Mouse (Mus musculus): ENCODE results near the gene Mllt6.
"Not testable (repeated sequence)": the region's sequence is repeated elsewhere in the genome, so short reads cannot be mapped to it uniquely, and the experiment has no call there.

Mllt6 gene

DNA sequence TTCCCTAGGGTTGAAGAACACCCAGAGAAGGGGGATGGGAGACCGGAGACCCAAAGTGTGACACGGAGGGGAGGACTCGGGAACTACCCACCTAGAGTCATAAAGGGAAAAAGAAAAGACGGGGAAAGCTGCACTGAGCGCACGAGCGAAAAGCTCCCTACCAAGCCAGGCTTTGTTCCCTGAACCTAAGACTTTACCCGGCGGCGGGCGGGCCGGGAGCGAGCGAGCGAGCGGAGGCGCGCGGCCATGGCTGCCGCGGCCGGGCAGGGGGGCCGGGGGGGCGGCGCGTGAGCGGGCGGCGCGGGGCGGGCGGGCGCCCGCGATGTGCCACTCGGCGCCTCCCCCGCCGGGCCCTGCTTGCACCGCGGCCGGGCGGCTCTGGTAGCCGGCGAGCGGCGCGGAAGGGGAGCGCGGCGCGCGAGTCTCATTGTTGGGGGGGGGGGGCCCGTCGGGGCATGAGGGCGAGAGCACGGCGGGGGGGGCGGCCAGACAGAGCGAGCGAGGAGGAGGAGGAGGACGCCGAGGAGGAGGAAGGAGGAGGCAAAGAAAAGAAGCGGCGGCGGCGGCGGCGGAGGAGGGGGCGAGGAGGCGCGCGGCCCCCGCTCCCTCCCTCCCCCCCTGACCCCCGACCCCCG lies at the start of gene Mllt6:
TSS of gene Mllt6 (plus strand) at position 522 of the 635 bp plus-strand sequence.
- peak; percentile 80 for DNase-seq (ENCODE audit: low read depth, low spot score)

DNA sequence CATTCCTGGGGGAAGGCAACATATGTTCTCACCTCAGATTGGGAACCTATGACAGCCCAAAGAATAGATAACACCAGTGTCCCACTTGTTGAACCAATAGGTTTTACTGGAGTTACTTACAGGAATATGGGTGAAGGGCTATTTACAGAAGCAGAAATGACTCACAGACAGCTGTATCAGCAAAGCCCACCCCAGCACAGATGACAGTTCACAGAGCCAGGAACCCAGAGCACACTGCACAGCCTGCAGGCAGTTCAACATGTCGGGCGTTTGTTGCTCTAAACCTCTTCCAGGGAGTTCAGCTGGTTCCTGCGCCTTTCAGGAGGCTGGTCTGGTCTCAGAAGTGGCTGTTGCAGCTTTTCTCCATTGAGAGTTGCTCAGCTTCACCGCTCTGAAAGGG lies 47.9 kb upstream of the Mllt6 start:
- no peak for DNase-seq (ENCODE audit: low read depth, low spot score)

DNA sequence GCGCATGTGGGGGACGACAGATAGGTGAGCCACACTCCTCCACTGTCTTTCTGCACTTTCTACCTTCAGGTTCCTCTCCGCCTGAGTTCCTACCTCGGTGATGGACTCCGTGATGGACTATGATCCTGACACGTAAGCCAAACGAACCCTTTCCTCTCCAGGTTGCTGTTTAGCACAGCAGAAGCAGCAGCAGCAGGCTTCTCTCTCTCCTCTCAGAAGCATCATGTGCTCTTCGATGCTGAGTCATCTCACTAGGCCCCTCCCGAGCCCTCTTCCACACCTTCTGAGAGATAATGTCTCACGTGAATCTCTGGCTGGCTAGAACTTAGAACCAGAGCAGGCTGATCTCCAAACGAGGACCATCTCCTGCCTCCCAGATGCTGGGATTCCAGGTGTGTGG lies 44.8 kb upstream of the Mllt6 start:
- DNase-seq (ENCODE audit: low read depth, low spot score): no peak

DNA sequence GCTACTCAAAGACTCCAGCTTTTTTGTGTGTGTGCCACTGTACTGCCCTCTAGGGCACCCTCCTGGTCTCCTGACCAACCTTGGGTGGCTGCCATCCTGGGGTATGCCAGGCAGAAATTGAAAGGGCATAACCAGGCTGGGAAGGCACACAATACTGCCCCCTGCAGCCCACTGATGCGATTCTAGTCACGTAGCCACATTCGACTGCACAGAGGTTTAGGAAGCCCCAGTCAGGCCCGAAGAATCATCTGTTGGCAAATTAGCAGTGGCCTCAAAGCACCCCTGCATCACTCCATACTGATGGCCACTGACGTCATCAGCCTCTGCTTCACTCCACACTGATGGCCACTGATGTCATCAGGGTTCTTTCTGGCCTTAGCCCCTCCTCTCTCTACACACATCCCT lies 43.8 kb upstream of the Mllt6 start:
- peak; percentile 59 for DNase-seq (ENCODE audit: low read depth, low spot score)

DNA sequence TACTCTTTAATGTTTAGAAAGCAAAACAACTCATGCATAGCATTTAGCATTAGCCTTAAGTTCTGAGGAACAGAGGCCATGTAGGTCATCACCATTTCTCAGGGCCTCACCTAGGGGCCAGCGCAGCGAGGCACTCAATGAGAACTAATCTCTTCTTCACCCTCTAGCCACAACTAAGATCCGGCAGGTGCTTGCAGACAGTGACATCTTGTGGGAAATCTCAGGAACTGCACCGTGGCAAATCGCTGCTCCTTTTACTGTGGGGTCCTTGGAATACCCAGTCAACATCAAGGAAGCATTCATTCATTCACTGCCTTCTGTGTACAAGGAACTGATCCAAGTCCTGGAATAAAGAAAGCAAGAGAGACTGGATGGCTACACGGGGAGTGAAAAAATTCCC lies 40.8 kb upstream of the Mllt6 start:
- DNase-seq (ENCODE audit: low read depth, low spot score): peak; percentile 73

DNA sequence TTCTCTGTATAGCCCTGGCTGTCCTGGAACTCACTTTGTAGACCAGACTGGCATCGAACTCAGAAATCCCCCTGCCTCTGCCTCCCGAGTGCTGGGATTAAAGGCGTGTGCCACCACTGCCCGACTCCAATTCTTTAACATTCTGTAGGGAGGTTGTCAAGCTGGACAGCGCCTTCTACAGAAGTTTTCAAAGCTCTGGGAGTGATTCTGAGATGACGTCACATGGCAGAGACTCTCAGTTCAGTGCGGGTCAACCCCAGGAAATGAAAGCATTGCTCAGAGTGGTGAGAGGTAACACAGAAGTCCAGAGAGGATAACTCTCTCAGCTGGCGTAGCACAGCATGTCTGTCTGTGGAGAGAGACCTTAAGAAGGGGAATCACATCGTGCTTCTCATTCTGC lies 40.0 kb upstream of the Mllt6 start:
- no peak for DNase-seq (ENCODE audit: low read depth, low spot score)

DNA sequence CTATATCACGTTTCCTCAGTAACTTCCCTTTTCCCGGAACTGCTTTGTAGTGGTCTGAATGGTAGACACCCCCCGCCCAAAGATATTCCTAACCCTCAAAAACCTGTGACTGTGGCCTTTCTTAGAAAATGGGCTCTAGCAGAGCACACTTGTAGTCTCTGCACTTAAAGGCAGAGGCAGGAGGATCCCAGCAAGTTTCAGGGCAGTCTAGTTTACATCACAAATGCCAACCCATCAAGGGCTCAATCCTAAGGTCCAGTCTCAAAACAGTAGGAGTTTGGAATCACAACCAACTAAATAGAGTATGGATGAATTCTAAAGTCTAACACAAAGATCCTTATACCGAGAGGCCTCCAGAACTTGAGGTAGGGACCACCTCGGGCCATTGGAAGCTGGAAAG lies 37.7 kb upstream of the Mllt6 start:
- no peak for DNase-seq (ENCODE audit: low read depth, low spot score)

DNA sequence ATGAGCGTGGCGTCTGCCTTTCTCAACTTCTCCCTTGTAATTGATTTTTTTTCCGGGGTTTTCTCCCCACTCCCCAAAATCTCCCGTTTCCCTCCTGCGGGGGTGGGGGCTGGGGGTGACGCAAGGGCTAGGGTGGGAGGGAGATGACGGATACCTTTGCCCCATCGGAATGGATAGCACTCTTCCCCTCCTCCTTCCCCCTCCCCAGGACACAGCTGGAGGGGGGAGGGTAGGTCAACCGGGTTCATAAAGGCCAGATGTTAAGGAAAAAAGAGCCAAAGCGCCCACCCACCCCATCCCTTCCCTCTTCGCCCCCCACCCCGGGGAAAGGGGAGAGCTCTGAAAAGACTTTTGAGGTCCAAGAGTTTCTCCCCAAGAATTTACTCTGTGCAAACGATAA lies 36.8 kb upstream of the Mllt6 start:
- DNase-seq (ENCODE audit: low read depth, low spot score): no peak

DNA sequence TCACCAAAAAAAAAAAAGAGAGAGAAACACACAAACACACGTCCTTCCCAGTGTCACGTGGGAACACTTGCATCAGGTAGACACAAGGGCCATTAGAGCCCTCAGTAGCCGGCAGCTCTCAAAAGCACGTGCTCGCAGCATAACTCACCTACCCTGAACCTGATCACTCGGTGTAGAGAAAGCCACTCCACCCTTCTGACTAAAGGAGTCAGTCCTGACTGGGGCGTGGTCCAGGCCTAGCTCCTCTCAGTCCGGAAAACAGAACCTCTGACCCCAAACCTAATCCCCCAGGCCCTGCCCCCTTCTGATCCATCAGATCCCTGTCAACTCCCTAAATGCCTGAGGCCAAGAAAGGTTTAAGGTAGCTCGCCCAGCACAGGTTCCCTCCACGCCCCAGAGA lies 36.4 kb upstream of the Mllt6 start:
- no peak for DNase-seq (ENCODE audit: low read depth, low spot score)

DNA sequence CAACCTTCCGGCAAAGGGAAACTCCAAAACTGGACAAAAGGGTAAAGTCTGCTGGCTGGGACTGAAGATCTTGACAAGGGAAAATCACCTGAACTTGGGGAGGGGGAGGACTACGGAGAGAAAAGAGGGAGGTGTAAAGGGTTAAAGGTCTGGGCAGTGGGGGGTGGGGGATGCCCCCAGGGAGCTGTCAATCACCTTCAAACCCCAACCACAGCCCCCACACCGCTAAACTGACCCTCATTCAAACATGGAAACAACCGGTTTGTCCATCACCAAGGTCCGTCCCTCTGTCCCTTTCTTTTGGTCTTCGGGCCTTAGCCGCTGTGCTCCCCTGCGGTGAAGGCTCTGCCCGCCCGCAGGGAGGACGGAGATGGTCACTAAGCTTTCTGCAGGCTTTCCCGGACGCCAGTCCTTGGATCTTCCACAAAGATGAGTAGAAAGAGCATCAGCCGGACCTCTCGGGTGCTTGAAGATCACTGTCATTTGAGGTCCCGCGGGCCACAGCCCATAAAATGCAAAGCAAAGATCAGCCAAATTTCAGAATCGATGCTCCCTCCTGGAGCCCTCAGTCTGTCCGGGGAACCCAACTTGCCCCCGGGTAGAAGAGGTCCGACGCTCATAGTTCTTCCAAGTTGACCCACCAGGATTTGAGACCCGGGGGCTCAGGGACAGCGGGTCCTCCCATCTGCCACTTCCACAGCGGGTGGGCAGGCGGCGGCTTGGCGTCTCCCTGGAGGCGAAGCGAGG lies 35.5 kb upstream of the Mllt6 start:
- no peak for DNase-seq (ENCODE audit: low read depth, low spot score)

DNA sequence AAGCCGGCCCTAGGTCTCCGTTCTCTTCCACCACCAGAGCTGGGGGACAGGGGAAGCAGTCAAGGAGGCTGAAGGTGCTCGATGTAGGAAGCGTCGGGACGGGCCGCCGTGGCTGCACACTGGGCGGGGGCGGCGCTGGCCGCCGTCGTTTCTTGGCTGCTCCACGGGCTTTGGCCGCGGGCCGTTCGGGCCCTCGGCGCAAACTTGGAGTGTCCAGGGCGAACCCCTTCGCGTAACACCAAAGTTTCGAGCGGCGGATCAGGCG lies 35.0 kb upstream of the Mllt6 start:
- DNase-seq (ENCODE audit: low read depth, low spot score): no peak

DNA sequence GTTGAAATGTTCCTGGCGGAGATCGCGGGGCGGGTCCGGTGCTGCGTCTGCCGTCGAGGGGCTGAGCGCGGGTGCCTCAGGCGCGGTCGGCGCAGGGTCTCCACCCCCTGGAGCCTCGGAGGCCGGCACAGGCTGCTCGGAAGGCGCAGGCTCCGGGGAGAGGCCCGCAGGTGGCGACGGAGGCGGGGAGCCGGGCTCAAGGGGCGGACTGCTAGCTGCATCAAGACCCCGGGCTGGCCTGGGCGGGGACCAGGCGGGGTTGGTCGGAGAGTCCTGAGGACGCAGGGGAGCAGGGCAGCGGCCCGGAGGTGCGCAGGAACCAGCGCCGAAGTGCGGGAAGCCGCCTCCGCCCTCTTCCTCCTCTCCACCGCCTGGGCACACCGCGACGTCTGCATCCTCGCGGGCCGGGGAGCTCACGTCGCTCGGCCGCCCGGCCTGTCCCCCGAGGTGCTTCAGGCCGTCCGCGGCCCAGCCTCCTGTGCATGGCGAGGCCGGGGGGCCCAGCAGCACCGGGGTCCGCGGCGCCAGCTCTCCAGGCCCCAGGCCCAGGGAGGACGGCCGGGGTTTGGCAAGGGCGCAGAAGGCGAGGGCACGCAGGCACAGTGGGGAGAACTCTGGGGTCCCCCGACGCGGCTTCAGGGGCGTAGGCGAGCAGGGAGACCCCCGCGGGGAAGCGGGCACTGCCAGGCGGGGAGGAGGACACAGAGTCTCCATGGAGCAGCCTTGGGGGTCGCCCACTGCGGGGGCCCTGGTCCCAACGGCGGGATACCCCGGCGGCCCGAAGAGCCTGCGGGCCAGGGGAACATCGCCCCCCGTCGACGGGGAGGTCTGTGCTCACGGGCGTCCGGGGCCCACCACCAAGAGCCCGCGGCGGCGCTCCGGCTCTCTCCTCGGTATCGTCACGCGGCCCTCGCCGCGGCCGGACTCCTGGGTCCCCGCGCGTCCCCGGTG lies 34.4 kb upstream of the Mllt6 start:
- no peak for DNase-seq (ENCODE audit: low read depth, low spot score)

DNA sequence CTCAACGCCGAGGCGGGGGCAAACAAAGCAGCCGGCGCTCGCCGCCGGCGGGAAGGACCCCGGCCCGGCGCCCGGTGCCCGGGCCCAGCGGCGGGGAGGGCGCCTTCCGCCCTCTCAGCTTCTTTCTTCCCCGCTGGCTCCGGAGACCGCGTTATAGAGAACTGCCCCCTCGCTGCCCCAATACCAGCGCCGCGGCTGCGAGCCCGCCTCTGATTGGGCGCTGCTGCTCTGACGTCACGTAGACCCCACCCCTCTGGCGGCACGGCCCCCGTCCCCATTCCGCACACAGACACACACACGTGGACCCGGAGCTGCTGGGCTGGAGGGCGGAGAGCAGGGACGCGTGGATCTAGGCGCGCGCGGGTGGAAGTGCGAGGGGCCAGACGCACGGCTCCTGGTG lies 33.6 kb upstream of the Mllt6 start, which contains the start of gene Epop:
TSS of gene Epop (minus strand) at position 127 of the 400 bp plus-strand sequence.
- peak; percentile 93 for DNase-seq (ENCODE audit: low read depth, low spot score)

DNA sequence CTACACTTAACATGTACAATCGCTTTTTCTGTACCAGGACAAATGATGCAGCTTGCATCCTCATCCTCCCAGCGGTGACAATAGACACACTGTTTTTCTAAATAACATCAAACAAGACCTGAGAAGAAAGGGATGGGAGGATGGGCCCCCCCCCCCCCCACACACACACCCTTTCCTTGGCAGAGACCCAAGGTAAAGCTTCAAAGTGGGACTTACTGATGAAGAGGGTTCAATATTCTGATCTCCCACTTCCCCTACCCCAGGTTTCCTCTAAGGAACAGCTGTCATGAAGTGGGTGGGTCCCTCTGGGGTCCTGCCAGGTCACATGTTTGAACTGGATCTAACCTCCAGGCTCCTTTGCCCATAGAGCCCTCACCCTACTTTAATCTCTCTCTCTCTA lies 32.2 kb upstream of the Mllt6 start:
- DNase-seq (ENCODE audit: low read depth, low spot score): no peak

DNA sequence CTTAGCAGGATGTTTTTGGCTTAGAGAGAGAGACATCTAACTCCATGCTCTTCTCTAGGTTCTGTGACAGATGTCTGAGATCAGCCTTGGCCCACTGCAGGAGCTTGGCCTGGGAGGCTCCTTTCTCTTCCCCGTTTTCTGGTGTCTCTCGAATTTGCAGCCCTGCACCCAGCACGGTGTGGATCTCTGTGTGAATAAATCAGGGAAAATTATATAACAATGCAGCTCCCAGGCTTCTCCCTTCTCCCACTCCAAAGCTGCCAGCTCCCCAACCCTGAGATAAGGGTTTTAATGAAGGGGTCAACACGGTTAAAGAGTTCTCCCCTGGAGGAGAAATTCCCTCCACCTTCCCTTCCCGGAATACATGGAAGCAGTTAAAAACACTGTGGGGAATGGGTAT lies 31.7 kb upstream of the Mllt6 start:
- DNase-seq (ENCODE audit: low read depth, low spot score): no peak

DNA sequence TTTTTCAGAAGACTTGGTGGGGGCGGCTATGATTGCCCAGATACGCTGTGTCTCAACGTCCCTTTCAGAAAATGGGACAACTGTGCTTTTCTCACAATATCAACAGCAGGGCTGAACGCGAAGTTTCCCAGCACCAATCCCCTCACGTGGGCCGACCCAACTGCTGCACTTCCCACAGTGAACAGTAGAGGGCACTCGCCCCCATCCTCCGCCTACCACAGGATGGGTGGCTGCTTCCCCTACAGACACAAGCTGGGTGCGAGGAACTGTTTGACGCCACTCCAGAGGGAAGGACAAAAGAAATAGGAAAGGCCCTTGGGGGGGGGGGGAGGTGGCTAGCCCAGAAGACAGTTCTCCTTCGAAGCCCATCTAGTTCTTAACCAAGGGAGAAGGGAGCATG lies 31.3 kb upstream of the Mllt6 start:
- peak; percentile 82 for DNase-seq (ENCODE audit: low read depth, low spot score)

DNA sequence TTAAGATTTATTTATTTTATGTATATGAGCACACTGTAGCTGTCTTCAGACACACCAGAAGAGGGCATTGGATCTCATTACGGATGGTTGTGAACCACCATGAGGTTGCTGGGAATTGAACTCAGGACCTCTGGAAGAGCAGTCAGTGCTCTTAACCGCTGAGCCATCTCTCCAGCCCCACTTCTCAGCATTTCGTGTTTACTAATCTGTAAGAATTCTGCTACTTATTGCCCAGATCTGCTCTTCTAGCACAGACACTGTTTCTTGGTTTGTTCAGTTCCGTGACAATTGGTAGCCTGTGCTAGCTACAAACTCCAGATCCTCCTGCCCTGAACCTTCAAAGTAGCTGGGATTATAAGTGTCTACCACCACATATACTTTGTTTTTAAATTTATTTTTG lies 30.8 kb upstream of the Mllt6 start:
- DNase-seq (ENCODE audit: low read depth, low spot score): not testable (repeated sequence)

DNA sequence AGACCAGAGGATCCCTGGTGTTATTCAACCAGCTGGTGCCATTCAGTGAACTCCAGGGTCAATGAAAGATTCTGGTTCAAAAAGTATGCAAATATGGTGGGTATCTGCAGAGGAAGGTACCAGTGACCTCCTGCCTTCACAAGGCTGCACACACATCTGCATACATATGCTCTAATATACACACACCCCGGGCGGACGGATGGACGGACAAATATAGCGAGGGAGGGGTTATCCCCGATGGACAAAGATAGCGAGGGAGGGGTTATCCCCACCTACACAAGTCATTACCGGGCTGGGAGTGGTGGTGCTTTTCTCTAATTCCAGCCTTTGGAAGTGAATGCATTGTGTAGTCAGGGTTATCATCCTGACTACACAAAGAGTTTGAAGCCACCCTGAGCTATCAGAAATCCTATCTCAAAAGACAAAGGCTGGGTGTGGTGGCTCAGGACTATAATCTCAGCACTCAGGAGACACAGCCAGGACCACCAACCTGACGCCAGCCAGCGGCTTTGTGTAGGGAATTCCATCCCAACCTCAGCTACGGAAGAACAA lies 27.7 kb upstream of the Mllt6 start:
- no peak for DNase-seq (ENCODE audit: low read depth, low spot score)

DNA sequence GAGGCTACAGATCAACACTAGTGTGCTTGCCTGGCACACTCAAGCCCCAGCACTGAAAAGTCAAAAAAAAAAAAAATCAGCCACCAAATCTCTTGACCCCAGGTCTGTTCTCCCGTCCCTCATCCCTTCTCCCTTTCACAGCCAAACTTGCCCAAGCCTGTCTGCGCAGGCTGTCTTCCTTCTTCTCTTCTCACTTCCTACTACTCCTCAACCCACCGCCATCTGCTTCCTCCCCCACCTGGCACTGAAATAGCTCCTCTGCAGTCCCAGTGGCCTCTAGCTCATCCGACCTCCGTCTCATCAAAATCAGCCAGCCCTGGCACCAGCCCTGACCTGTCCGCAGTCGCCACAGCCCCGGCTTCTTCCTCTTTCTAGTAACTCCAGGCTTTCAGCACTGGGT lies 21.5 kb upstream of the Mllt6 start:
- DNase-seq (ENCODE audit: low read depth, low spot score): peak; percentile 65

DNA sequence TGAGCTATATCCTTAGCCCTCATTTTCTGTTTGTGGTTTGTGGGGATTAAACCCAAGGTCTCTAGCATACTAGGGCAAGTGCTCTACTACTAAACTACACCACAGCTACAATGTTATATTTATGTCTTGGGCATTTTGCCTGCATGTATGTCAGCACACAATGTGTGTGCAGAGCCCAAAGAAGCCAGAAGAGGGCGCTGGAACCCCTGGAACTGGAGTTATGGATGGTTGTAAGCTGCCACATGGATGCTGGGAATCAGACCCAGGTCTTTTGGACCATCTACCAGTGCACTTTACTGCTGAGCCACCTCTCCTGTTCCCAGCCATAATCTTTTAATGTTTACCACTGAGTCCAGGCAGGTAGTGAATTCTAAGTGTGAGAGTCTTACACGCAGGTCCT lies 20.5 kb upstream of the Mllt6 start:
- DNase-seq (ENCODE audit: low read depth, low spot score): no peak

DNA sequence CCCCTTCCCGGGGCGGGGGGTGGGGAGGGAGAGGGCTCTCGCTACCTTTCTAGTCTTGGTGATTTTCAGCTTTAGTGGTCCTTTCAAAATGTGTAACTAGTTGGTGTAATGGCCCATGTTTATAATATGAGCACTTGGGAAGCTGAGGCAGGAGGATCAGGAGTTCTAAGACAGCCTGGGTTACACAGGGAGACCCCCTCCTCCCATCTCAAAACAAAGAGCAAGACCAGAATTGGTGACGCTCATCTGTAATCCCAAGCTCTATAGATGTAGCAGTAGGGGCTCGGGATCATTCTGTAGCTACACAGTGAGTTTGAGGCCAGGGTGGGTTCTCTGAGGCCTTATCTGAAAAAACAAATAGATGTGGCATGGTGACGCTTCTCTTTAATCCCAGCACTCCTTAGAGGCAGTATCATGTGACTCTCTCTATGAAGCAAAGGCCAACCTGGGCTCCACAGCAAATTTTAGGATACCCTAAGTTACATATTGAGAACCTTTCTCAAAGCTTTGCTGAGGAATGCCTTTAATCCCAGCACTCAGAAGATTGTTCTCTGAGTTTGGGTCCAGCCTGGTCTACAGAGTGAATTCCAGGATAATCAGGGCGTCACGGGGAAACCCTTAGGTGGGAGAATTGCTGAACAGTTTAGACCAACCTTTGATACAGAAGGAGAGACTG lies 19.7 kb upstream of the Mllt6 start:
- DNase-seq (ENCODE audit: low read depth, low spot score): no peak

DNA sequence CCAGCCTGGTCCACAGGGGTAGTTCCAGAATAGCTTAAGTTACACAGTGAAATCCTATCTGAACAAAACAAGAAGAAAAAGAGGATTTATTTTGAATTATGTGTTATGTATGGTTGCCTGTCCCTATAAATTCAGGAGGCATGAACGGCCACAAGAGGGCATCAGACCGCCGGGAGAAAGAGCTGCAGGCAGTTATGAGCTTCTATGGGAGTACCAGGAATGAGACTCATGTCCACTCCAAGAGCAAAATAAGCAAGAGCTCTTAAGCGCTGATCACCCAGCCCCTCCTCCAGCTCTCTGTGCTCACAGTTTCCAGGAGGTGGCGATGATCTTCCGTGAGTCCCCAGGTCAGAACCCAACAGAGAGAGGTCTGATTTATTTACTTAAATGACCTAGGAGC lies 18.4 kb upstream of the Mllt6 start:
- DNase-seq (ENCODE audit: low read depth, low spot score): peak; percentile 77

Measured in A20 (cell line).